9 mouse cellular contexts compared by ENCODE assay signal in genomic region chrX:102476784-102477183, GRCm38 (mm10). TPM values are rescaled to one million over a fixed set of nuclear protein-coding genes. Genes with fewer than 3 reads are reported as not detected.
A peak's percentile ranks its signal among the peaks of the same experiment; 100 is the strongest.
DNase-seq lines count a peak whose midpoint lies in the region; ATAC-seq lines count a peak whose summit lies in the region.
"Had no signal": no experiment of that assay in that cellular context is flagged by ENCODE, and none has a peak within 500 bp of the region (broad histone marks: within the 10 kb centered on the region; RNA-seq: fewer than 3 reads in every experiment).

No protein-coding gene starts in this region.

- peak; percentile 65 for DNase-seq in liver
- DNase-seq in liver, embryonic 11.5 days (ENCODE audit: low spot score): no peak
- DNase-seq in adrenal gland, postnatal 25 days: peak; percentile 63
- peak; percentile 52 for DNase-seq in embryonic facial prominence, embryonic 14.5 days (ENCODE audit: low spot score)
- peak; percentile 65 for DNase-seq in kidney, adult 9 months
- DNase-seq in liver, embryonic 13.5 days: peak; percentile 22
- peak; percentile 65 for DNase-seq in retina, postnatal 1 day
- peak; percentile 55 for DNase-seq in urinary bladder, postnatal 25 days (ENCODE audit: low spot score)

- H3K36me3 ChIP-seq in liver, embryonic 11.5 days (ENCODE audit: control insufficient read depth, insufficient read depth, low read length): no peaks in the 10 kb centered on the region
- H3K36me3 ChIP-seq in embryonic facial prominence, embryonic 14.5 days (ENCODE audit: control insufficient read depth, insufficient read depth, low read length): no peaks in the 10 kb centered on the region
- no peaks in the 10 kb centered on the region for H3K36me3 ChIP-seq in liver, embryonic 13.5 days
- H3K36me3 ChIP-seq: neural tube, embryonic 12.5 days had no signal

- 0 out of 2 replicates have a peak, but pooled peaks cover 2% of the 10 kb centered on the region for H3K27me3 ChIP-seq in liver, embryonic 11.5 days (replicated peaks; ENCODE audit: control insufficient read depth, insufficient read depth, low read length)
- peaks cover 6% of the 10 kb centered on the region for H3K27me3 ChIP-seq in embryonic facial prominence, embryonic 14.5 days (replicated peaks; ENCODE audit: control insufficient read depth, insufficient read depth, low read length)
- H3K27me3 ChIP-seq in liver, embryonic 13.5 days: no peaks in the 10 kb centered on the region
- H3K27me3 ChIP-seq: neural tube, embryonic 12.5 days had no signal

- no peak for ATAC-seq in liver, embryonic 11.5 days (replicated peaks; ENCODE audit: low FRiP score)
- ATAC-seq in embryonic facial prominence, embryonic 14.5 days (ENCODE audit: low read depth): no peak
- no peak for ATAC-seq in liver, embryonic 13.5 days (ENCODE audit: low read depth)

- no peak overlapping the region for H3K9ac ChIP-seq in liver, embryonic 11.5 days (ENCODE audit: low read depth, low read length)
- H3K9ac ChIP-seq in embryonic facial prominence, embryonic 14.5 days (ENCODE audit: low read depth, low read length): no peak overlapping the region
- H3K9ac ChIP-seq in liver, embryonic 13.5 days: no peak overlapping the region
- H3K9ac ChIP-seq: neural tube, embryonic 12.5 days had no signal

- H3K4me3 ChIP-seq in liver, embryonic 11.5 days (ENCODE audit: low read depth, low read length): no peak overlapping the region
- no peak overlapping the region for H3K4me3 ChIP-seq in embryonic facial prominence, embryonic 14.5 days (ENCODE audit: low read depth, low read length)
- no peak overlapping the region for H3K4me3 ChIP-seq in liver, embryonic 13.5 days (replicated peaks)
- H3K4me3 ChIP-seq: neural tube, embryonic 12.5 days had no signal

- no peaks in the 10 kb centered on the region for H3K9me3 ChIP-seq in liver, embryonic 11.5 days (ENCODE audit: control insufficient read depth, low read length)
- H3K9me3 ChIP-seq in embryonic facial prominence, embryonic 14.5 days (ENCODE audit: control insufficient read depth, low read length): no peaks in the 10 kb centered on the region
- H3K9me3 ChIP-seq in liver, embryonic 13.5 days (replicated peaks): no peaks in the 10 kb centered on the region
- H3K9me3 ChIP-seq: neural tube, embryonic 12.5 days had no signal

- H3K27ac ChIP-seq in liver, embryonic 11.5 days (ENCODE audit: low read depth, low read length): no peak overlapping the region
- no peak overlapping the region for H3K27ac ChIP-seq in embryonic facial prominence, embryonic 14.5 days (replicated peaks; ENCODE audit: low read depth, low read length)
- H3K27ac ChIP-seq in liver, embryonic 13.5 days: no peak overlapping the region
- H3K27ac ChIP-seq: neural tube, embryonic 12.5 days had no signal

- no peak overlapping the region for H3K4me2 ChIP-seq in liver, embryonic 11.5 days
- H3K4me2 ChIP-seq in embryonic facial prominence, embryonic 14.5 days (ENCODE audit: low read depth, low read length): no peak overlapping the region
- no peak overlapping the region for H3K4me2 ChIP-seq in liver, embryonic 13.5 days
- H3K4me2 ChIP-seq: neural tube, embryonic 12.5 days had no signal

- WGBS in liver, embryonic 11.5 days: 31% methylated on average over 3 of the region's 3 CpGs
- WGBS in embryonic facial prominence, embryonic 14.5 days: 38% methylated on average over 3 of the region's 3 CpGs
- WGBS in liver, embryonic 13.5 days (ENCODE audit: insufficient replicate concordance): 28% methylated on average over 3 of the region's 3 CpGs

- H3K4me1 ChIP-seq in liver, embryonic 11.5 days (replicated peaks; ENCODE audit: control insufficient read depth, insufficient read depth, low read length): no peaks in the 10 kb centered on the region
- H3K4me1 ChIP-seq in embryonic facial prominence, embryonic 14.5 days (ENCODE audit: control insufficient read depth, insufficient read depth, low read length): no peaks in the 10 kb centered on the region
- peaks cover 4% of the 10 kb centered on the region; the same call in 1 of the 2 replicates for H3K4me1 ChIP-seq in liver, embryonic 13.5 days (replicated peaks)
- H3K4me1 ChIP-seq: neural tube, embryonic 12.5 days had no signal

RNA-seq across cellular contexts. Expression of gene Hdac8, which starts 28.4 kb away (rescaled TPM):
- polyA plus RNA-seq in liver, embryonic 11.5 days (2014; fragmentation: Nextera tagmentation; extraction: Ambion mirVana): 2.4 and 4.2 TPM in 2 replicates
- 11.5 and 11.8 TPM in 2 replicates for total RNA-seq in adrenal gland, postnatal 25 days (2021)
- polyA plus RNA-seq in embryonic facial prominence, embryonic 14.5 days (2014; fragmentation: Nextera tagmentation; extraction: Ambion mirVana): 3.0 and 4.2 TPM in 2 replicates
- polyA plus RNA-seq in liver, embryonic 13.5 days (2015; fragmentation: Nextera tagmentation; extraction: Ambion mirVana): 2.5 and 3.2 TPM in 2 replicates
